Mouse (Mus musculus): ENCODE results near the gene Rab10. TPM values are rescaled to one million over a fixed set of nuclear protein-coding genes. Genes with fewer than 3 reads are reported as not detected.

The Rab10 gene
- polyA plus RNA-seq, 1 experiment from 2014 or later = 160 TPM

DNA sequence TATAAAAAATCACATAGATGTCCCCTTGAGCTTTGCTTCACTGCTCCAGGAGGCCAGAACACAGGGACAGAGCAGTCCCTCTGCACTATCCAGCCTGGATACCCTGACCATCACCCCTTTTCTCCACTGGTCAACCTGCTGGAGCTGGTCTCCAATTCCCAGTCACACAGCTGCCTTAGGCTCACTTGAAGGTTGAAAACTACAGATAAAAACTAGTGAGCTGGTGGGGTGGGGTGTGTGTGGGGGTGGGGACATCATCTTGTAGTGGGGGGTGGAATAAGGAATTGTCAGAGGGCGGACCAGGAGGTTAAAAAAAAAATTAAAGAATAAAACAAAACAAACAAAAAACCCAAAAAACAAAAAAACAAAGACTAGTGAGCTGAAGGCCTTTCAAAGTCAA, 21.3 kb downstream of the Rab10 start:
- no peak for ATAC-seq (ENCODE audit: low FRiP score)
- WGBS = 91% methylated on average over 1 of the region's 1 CpGs

DNA sequence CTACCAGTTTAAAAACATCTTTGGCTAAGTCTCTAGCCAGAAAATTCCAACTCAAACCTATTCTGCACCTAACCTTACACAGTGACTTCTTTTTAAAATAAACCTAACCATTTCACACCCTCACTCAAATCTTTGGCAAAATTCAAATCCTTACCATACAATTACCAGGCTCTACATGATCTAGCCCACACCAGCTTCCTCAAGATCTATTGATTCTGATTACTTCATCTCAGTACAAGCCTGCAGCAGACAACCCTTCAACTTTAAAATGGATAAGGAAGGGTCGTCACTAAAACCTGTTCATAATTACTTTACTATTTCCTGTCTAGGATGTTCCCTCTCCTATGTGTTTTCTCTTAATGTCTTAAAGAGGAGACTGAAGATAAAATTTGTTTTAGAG, 23.9 kb downstream of the Rab10 start:
- H3K9me3 ChIP-seq (replicated peaks) = peaks cover 11% of the 10 kb centered on the region
- no peaks in the 10 kb centered on the region for H3K27me3 ChIP-seq
- no peak for ATAC-seq (ENCODE audit: low FRiP score)
- WGBS = 74% methylated on average over 1 of the region's 1 CpGs
- H3K4me2 ChIP-seq (replicated peaks) = no peak overlapping the region
- H3K4me1 ChIP-seq = no peaks in the 10 kb centered on the region
- no peak overlapping the region for H3K9ac ChIP-seq
- no peak overlapping the region for H3K4me3 ChIP-seq
- peaks cover 15% of the 10 kb centered on the region for H3K36me3 ChIP-seq
- H3K27ac ChIP-seq = no peak overlapping the region

More for the DNA sequence above, 21.3 kb downstream of the Rab10 start:
- Histone ChIP-seq H3K27ac (no peak overlapping the region), H3K27me3 (no peaks in the 10 kb centered on the region), H3K36me3 (peaks cover 23% of the 10 kb centered on the region), H3K4me2 (replicated peaks) (no peak overlapping the region), H3K4me3 (no peak overlapping the region), H3K9ac (no peak overlapping the region), H3K9me3 (replicated peaks) (peaks cover 15% of the 10 kb centered on the region), H3K4me1 (no peaks in the 10 kb centered on the region)

DNA sequence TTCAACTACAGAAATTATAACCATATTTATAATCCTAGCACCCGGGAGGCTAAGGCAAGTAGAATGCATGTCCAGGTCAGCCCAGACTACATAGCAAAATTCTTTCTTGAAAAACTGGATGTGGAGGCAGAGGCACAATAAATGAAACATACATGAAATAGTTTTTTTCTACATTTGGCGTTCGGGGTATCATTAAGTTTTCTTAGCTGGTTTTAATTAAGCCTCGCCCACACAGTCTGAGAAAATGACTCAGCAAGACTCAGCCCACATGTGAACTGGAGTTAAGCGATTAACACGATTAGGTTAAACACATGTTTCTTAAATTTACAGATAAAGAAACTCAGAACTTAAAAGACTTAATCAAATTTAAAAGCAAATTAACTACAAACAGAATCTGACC, 24.4 kb downstream of the Rab10 start:
- no peak overlapping the region for H3K27ac ChIP-seq
- no peaks in the 10 kb centered on the region for H3K27me3 ChIP-seq
- H3K9ac ChIP-seq = no peak overlapping the region
- H3K4me2 ChIP-seq (replicated peaks) = no peak overlapping the region
- no peak for ATAC-seq (ENCODE audit: low FRiP score)
- peaks cover 14% of the 10 kb centered on the region for H3K36me3 ChIP-seq
- no peak overlapping the region for H3K4me3 ChIP-seq
- WGBS = 85% methylated on average over 6 of the region's 6 CpGs
- H3K9me3 ChIP-seq (replicated peaks) = peaks cover 15% of the 10 kb centered on the region
- H3K4me1 ChIP-seq = no peaks in the 10 kb centered on the region

DNA sequence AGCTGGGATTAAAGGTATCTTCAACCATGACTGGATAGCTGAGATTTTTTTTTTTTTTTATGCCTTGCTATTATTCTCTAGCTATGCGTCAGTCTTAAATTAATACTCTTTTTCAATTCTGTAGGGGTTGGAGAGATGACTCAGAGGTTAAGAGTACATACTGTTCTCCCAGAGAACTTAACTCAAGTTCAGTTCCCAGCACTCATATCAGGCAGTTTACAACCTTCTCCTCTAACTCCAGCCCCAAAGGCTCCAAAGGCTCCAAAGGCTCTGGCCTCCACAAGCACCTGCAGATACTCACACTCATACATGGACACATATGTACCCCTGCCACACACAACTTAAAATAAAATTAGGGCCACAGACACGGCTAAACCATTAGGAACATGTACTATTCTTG, 25.3 kb downstream of the Rab10 start:
- no peak overlapping the region for H3K27ac ChIP-seq
- no peak overlapping the region for H3K4me2 ChIP-seq (replicated peaks)
- H3K4me3 ChIP-seq = no peak overlapping the region
- H3K9ac ChIP-seq = no peak overlapping the region
- peaks cover 22% of the 10 kb centered on the region for H3K9me3 ChIP-seq (replicated peaks)
- H3K4me1 ChIP-seq = no peaks in the 10 kb centered on the region
- WGBS = 94% methylated on average over 2 of the region's 2 CpGs
- H3K36me3 ChIP-seq = peaks cover 19% of the 10 kb centered on the region
- no peak for ATAC-seq (ENCODE audit: low FRiP score)
- no peaks in the 10 kb centered on the region for H3K27me3 ChIP-seq

DNA sequence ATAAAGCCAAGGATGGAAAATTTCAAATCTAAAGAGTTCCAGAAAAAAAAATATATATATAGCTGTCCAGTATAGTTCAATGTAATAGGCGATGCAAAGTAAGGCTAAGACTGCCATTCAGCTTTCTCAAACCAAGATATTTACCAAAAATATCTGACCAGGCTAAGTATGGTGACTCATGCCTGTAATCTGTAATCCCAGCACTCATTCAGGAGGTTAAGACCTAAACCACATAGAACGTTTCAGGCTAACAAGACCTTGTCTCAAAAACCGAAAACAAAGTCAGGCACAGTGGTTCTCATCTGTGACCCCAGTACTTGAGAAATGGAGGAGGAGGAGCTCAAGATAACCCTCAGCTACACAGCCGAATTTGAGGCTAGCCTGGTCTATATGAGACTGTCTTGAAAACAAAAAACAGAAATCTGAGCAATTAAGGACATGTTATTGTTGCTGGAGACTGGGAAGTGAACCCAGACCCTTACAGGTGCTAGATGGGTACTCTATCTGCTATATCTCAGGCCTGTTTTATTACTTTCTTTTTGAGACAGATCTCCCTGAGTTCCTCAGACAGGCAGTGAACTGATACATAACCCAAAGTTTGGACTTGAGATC, 25.8 kb downstream of the Rab10 start:
- WGBS = 90% methylated on average over 4 of the region's 4 CpGs
- no peak overlapping the region for H3K27ac ChIP-seq
- peaks cover 19% of the 10 kb centered on the region for H3K36me3 ChIP-seq
- H3K4me1 ChIP-seq = no peaks in the 10 kb centered on the region
- H3K27me3 ChIP-seq = no peaks in the 10 kb centered on the region
- no peak for ATAC-seq (ENCODE audit: low FRiP score)
- no peak overlapping the region for H3K4me3 ChIP-seq
- H3K9ac ChIP-seq = no peak overlapping the region
- no peak overlapping the region for H3K4me2 ChIP-seq (replicated peaks)
- peaks cover 22% of the 10 kb centered on the region for H3K9me3 ChIP-seq (replicated peaks)

DNA sequence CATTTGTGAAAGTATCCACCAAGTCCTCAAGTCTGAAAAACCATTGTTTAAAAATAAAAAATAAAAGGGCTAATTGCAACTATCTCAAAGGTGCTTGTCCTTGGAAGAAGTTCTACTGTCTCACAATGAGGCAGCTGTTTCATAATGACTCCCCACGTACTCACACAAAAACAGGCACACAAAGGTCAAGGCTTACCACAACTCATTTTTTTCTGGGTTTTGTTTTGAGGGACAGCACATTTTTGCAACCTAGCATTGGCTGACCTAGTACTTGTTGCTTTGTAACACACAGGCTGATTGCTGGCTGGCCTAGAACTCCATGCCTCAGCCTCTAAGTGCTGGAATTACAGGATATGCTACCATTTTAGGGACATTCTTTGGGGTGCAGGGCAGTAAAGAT, 26.8 kb downstream of the Rab10 start:
- no peak overlapping the region for H3K4me3 ChIP-seq
- H3K27ac ChIP-seq = no peak overlapping the region
- peaks cover 11% of the 10 kb centered on the region for H3K36me3 ChIP-seq
- H3K27me3 ChIP-seq = no peaks in the 10 kb centered on the region
- no peak for ATAC-seq (ENCODE audit: low FRiP score)
- no peak overlapping the region for H3K9ac ChIP-seq
- peaks cover 13% of the 10 kb centered on the region; the same call in 1 of the 2 replicates for H3K9me3 ChIP-seq (replicated peaks)
- no peaks in the 10 kb centered on the region for H3K4me1 ChIP-seq
- 85% methylated on average over 1 of the region's 1 CpGs for WGBS
- no peak overlapping the region for H3K4me2 ChIP-seq (replicated peaks)

DNA sequence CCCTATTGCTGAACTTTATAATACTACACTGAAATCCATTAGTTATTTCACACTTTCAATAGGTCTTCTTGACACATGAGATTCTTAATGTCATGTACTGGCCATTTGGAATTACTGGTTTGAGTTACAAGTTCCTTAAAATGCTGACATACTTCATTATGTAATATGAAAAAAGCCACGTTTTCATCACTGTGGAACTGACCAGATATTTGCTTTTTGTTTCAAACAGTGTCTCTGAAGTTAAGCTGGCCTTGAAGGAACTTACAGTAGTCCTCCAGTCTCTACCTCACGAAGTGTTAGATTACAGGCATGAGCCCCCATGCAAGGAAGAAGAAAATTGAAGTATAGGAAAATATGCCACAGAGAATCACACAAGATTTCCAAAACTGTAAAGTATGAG, 27.2 kb downstream of the Rab10 start:
- H3K4me1 ChIP-seq = no peaks in the 10 kb centered on the region
- H3K27me3 ChIP-seq = no peaks in the 10 kb centered on the region
- H3K4me3 ChIP-seq = no peak overlapping the region
- peaks cover 12% of the 10 kb centered on the region; the same call in 1 of the 2 replicates for H3K9me3 ChIP-seq (replicated peaks)
- H3K9ac ChIP-seq = no peak overlapping the region
- H3K27ac ChIP-seq = no peak overlapping the region
- H3K4me2 ChIP-seq (replicated peaks) = no peak overlapping the region
- ATAC-seq (ENCODE audit: low FRiP score) = no peak
- WGBS = 88% methylated on average over 2 of the region's 2 CpGs
- H3K36me3 ChIP-seq = peaks cover 9% of the 10 kb centered on the region; the same call in 1 of the 2 replicates

DNA sequence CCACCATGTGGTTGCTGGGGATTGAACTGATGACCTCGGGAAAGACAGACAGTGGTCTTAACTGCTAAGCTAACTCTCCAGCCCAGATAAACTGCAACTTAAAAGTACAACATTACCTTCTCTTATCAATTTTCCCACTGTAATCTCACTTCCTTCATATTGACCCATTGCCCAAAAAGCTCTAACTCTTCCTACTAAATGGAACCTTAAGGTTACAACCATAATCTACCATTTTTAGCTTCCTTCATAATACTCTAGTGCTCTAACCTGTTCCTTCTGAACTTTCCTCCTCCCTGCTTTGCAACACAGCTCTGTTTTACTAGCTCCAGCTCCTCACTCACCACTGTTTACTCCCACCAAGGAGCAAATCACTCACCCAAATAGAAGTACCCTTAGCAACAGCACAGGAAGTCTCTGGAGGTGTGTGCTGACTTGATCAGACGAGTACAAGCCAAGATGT, 30.9 kb downstream of the Rab10 start:
- ATAC-seq (ENCODE audit: low FRiP score) = no peak
- Histone ChIP-seq H3K27me3 (no peaks in the 10 kb centered on the region), H3K36me3 (peaks cover 9% of the 10 kb centered on the region; the same call in 1 of the 2 replicates), H3K4me2 (replicated peaks) (no peak overlapping the region), H3K27ac (no peak overlapping the region), H3K9me3 (replicated peaks) (peaks cover 12% of the 10 kb centered on the region; the same call in 1 of the 2 replicates), H3K9ac (no peak overlapping the region), H3K4me3 (no peak overlapping the region), H3K4me1 (no peaks in the 10 kb centered on the region)
- 92% methylated on average over 2 of the region's 2 CpGs for WGBS

DNA sequence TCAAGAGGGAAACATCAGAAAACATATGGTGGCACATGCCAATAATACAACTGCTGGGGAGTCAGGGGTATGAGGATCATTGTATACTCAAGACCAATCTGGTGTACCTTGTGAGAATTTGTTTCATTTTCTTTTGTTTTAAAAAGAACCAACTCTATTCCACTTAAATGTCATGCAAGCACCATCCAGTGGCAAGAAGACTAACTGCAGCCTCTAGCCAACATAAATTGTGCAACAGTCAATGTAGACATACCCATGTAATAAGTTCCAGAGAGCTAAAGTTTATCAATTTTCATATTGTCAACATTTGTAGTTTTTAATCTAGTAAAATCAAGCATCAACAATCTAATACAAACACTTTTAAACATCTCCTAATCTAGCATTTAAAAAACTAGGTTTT, 39.0 kb downstream of the Rab10 start:
- no peak for ATAC-seq (ENCODE audit: low FRiP score)
- Histone ChIP-seq H3K9me3 (replicated peaks) (peaks cover 4% of the 10 kb centered on the region), H3K4me3 (no peak overlapping the region), H3K9ac (no peak overlapping the region), H3K4me2 (replicated peaks) (no peak overlapping the region), H3K4me1 (no peaks in the 10 kb centered on the region), H3K36me3 (no peaks in the 10 kb centered on the region), H3K27ac (no peak overlapping the region), H3K27me3 (no peaks in the 10 kb centered on the region)

DNA sequence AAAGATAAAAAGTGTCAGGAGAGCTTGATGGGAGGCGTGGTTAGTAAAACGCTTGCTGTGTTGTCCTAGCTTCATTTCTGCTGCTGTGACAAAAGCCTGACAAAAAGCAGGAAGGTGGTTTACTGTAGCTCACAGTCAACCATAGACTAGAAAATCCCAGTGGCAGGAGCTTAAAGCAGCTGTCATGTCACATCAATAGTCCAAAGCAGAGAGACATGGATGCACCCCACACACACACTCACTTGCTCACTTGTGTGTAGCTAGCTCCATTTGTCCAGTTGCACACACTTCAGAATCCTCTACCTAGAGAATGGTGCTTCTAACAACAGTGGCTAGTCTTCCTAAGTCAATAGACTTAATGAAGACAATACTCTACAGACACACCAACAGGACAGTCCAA, 42.4 kb downstream of the Rab10 start:
- 94% methylated on average over 2 of the region's 2 CpGs for WGBS
- no peak overlapping the region for H3K4me2 ChIP-seq (replicated peaks)
- H3K27ac ChIP-seq = no peak overlapping the region
- H3K36me3 ChIP-seq = no peaks in the 10 kb centered on the region
- no peaks in the 10 kb centered on the region for H3K4me1 ChIP-seq
- H3K9ac ChIP-seq = no peak overlapping the region
- H3K27me3 ChIP-seq = no peaks in the 10 kb centered on the region
- no peak overlapping the region for H3K4me3 ChIP-seq
- H3K9me3 ChIP-seq (replicated peaks) = peaks cover 4% of the 10 kb centered on the region
- no peak for ATAC-seq (ENCODE audit: low FRiP score)

DNA sequence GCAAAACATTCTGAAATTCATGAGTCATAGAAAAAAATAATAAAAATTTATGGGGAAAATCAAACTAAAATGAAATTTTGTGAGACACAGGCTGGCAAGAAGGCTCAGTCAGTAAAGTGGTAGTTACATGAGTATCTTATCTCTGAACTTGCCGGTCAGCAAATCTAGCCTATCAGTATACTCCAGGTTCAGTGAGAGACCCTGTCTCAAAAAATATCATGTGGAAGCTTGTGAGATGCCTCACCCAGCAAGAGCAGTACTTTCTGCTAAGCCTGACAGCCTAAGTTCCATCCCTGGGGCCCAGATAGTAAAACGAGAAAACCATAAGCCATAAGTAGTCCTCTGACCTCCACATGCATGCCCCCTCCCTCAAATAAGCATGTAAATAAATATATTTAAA, 44.6 kb downstream of the Rab10 start:
- Histone ChIP-seq H3K27ac (no peak overlapping the region), H3K4me2 (replicated peaks) (no peak overlapping the region), H3K36me3 (peaks cover 6% of the 10 kb centered on the region; the same call in 1 of the 2 replicates), H3K9ac (no peak overlapping the region), H3K4me3 (no peak overlapping the region), H3K4me1 (no peaks in the 10 kb centered on the region), H3K27me3 (no peaks in the 10 kb centered on the region), H3K9me3 (replicated peaks) (no peaks in the 10 kb centered on the region; the same call in 1 of the 2 replicates)
- WGBS = 92% methylated on average over 2 of the region's 2 CpGs
- no peak for ATAC-seq (ENCODE audit: low FRiP score)

DNA sequence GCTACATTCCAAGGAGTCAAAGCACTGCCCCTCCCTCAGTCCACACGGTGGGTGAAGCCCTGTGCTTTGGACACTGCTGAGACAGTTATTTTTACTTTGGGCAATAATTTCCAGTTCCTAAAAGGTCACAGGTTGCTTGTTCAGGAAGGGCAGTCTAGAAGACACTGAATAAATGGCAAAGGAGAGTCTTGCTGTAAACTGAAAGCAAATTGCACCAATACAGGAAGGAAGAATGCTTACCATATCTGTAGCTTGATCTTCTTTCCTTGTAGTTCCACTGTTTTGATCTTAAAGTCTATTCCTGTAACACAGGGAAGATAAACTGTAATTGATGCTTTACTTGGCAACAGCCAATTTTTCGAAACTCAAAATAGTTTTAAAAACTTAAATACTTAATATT, 45.3 kb downstream of the Rab10 start:
- Histone ChIP-seq H3K27me3 (no peaks in the 10 kb centered on the region), H3K4me1 (no peaks in the 10 kb centered on the region), H3K9ac (no peak overlapping the region), H3K4me3 (no peak overlapping the region), H3K4me2 (replicated peaks) (no peak overlapping the region), H3K27ac (no peak overlapping the region), H3K36me3 (peaks cover 6% of the 10 kb centered on the region; the same call in 1 of the 2 replicates), H3K9me3 (replicated peaks) (no peaks in the 10 kb centered on the region; the same call in 1 of the 2 replicates)
- 77% methylated on average over 2 of the region's 2 CpGs for WGBS
- no peak for ATAC-seq (ENCODE audit: low FRiP score)

DNA sequence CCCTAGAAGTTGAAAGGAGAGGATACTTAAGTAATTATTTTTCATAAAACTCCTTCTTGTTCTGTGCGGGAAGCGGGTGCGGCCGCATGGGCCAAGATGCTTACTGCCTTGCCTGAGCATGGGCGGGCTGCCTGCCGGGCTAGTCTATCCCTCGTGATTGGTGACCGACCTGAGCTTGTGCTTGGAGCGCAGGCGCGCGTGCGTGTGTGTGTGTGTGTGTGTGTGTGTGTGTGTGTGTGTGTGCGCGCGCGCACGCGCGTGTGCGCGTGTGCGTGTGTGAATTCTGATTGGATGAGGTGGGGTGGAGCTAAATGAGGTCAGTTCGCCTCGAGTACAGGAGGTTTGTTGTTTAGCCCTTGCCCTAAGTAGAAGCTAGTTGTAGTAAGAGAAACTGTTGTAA, 48.2 kb downstream of the Rab10 start:
- H3K36me3 ChIP-seq = peaks cover 6% of the 10 kb centered on the region; the same call in 1 of the 2 replicates
- H3K9me3 ChIP-seq (replicated peaks) = no peaks in the 10 kb centered on the region
- no peaks in the 10 kb centered on the region for H3K27me3 ChIP-seq
- 97% methylated on average over 25 of the region's 25 CpGs for WGBS
- H3K9ac ChIP-seq = no peak overlapping the region
- no peak for ATAC-seq (ENCODE audit: low FRiP score)
- no peak overlapping the region for H3K27ac ChIP-seq
- no peak overlapping the region for H3K4me3 ChIP-seq
- H3K4me2 ChIP-seq (replicated peaks) = no peak overlapping the region
- no peaks in the 10 kb centered on the region for H3K4me1 ChIP-seq

Data from hindbrain, embryonic 12.5 days (tissue).